Mouse (Mus musculus) cerebellum, adult 2 months (tissue): ENCODE results near the gene Gm45194.

Experiments used
- CTCF ChIP-seq: fragments of 200-500 bp; IDR thresholded peaks from 2 replicates; pipeline ENCODE4 v1.5.1; 2011; ENCODE audit warnings: low read depth, mild to moderate bottlenecking, control low read depth, low read length, moderate library complexity, borderline replicate concordance; ENCODE audit not compliant: insufficient read depth
- POLR2A ChIP-seq: fragments of 200-500 bp; IDR thresholded peaks from 2 replicates; pipeline ENCODE4 v1.6.1; 2011; ENCODE audit warnings: low read length, control low read depth, borderline replicate concordance; ENCODE audit not compliant: insufficient read depth

DNA sequence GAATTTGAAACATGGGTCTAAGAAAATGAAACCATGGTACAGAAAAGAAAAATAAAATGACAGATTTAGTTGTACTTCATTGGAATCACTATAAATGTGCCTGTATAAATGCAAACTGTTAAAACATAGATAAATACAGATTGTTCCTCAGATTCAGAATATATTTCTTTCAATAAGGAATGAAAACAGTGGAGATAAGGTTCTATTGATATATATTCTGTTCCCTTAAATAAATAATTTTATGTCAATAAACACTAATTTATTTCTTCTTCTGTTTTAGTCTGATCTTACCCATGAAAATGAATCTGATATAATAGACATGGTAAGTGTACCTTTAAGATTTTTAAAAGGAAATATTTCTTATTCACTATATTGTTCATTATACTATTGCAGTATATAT, 119.5 kb downstream of the Gm45194 start, which contains the start of gene Tex16:
- TF ChIP-seq CTCF: no peak
- TF ChIP-seq POLR2A: no peak
